Mouse (Mus musculus) brain, embryonic 14.5 days (tissue): ENCODE data around the gene Rpap3.

ENCODE experiments used
- CTCF ChIP-seq: fragments of 200-500 bp; IDR thresholded peaks from 2 replicates; pipeline ENCODE4 v1.5.1; 2012; ENCODE audit warnings: inconsistent platforms, mild to moderate bottlenecking, moderate library complexity, borderline replicate concordance; ENCODE audit not compliant: insufficient read depth, insufficient read length; ENCODE audit errors: extremely low read depth
- POLR2A ChIP-seq: fragments of 200-500 bp; IDR thresholded peaks from 2 replicates; pipeline ENCODE4 v1.6.1; 2012; ENCODE audit warnings: mild to moderate bottlenecking, inconsistent platforms, borderline replicate concordance; ENCODE audit not compliant: poor library complexity, insufficient read depth, insufficient read length, severe bottlenecking; ENCODE audit errors: extremely low read depth

GRCm38 (mm10) chr15:97649726-97650125 lies 55.9 kb downstream of the Rpap3 start:
- TF ChIP-seq POLR2A (no peak), CTCF (no peak)
